Mouse (Mus musculus) cerebellum, postnatal 36 days (tissue): ENCODE measurements around the gene Atp6v1g1.
A peak's percentile ranks its signal among the peaks of the same experiment; 100 is the strongest.

Source experiments
- DNase-seq, 2 experiments: peaks; one replicate each; pipeline ENCODE4 v3.0.0; 2021 to 2022; ENCODE audit warnings: mixed read lengths in 2 of 2

The Atp6v1g1 gene

DNA sequence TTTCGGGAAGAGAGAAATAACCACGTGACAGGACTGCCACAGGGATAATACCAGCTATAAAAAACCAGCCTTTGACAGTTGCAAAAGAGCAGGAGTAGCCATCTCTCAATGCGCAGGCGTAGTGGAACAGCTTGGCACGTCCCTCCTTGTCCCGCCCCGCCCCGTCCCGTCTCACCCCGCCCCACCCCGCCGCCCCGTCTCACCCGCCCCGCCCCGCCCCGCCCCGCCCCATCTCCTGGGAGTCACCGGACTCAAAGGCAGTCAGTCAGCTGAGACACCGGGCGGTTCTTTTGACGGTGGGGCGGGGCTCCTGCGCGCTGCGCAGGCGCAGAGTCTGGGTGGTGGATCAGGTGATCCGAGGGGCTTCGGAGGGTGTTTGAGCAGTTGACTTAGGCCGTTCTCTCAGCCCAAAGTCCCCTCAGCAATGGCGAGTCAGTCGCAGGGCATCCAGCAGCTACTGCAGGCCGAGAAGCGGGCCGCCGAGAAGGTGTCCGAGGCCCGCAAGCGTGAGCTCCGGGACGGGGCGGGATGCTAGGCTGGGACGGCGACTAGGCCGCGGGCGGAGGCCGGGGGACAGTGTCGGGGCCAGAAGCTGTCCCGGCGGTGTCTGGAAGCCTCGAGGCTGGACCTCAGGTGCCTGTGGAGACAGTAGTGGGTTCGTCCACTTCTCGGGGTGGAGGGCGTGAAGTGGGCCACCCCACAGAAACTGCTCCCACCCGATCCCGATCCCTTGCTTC is at the start of gene Atp6v1g1:
Gene Atp6v1g1 (plus strand): TSS at position 279 of the 737 bp plus-strand sequence.
- peak; percentile 91 to 95 for DNase-seq

DNA sequence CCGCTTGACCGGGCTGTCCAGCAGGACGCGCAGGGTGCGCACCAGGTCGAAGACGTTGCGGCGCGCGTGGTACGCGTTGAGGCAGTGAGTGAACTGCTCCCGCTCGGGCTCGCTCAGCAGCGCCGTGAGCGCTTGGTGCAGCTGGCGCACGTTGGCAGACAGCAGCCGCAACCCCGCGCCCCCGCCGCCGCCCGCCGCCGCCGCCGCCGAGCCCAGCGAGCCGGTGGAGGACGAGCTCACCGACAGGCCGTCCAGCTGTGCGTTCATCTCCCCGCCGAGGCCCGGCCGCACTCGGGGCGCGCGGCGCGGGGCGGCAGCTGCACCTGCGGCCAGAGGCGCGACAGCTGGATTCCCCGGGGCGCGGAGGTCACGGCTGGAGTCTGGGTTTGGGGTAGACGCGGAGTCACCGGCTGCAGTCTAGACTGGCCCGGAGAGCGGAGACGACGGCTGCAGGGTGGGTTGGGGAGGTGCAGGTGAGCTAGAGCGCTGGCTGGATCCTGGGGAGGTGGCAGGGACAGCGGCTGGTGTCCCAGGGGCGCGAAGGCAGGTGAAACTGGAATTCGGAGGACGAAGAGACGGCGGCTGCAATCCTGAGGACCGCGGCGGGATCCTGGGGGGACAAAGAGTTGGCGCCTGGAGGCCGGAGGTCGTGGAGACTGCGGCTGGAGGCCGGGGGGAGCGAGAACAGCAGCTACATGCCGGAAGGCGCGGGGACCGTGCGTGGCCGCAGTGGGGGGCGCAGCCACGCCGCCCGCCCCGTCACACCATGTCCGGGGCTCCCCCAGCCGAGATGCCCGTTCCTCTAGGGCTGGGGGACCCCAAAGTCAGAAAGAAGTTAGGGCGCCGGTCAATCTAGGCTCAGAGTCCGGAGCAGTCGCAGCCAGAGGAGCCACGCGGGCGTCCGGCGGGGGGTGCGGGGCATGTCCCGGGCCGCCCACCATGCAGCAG is 49.3 kb upstream of the Atp6v1g1 start:
- DNase-seq: peak in 1 of 2 experiments; percentile 19

DNA sequence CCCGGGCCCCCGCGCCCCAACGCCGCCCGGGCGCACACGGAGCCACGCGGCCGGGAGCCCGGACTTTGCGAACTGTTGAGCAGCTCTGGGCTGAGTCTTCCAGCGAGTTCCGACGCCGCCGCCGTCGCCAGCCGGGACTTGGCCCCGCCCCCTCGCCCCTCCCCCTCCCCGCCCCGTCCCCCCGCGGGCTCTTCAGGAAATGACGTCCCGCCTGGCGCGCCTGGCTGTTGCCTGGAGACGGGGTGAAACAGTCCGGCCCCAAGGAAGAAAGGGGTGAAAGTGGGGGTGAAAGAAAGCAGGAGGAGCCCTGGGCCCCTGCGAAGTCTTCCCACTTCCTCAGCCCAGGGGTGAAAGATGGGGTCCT is 48.7 kb upstream of the Atp6v1g1 start, which contains the start of gene Whrn:
Gene Whrn (minus strand): TSS at position 77 of the 364 bp plus-strand sequence.
- peak in 1 of 2 experiments; percentile 35 for DNase-seq

GRCm38 (mm10) chr4:63496312-63496711 is 48.3 kb upstream of the Atp6v1g1 start:
- DNase-seq: no peak

DNA sequence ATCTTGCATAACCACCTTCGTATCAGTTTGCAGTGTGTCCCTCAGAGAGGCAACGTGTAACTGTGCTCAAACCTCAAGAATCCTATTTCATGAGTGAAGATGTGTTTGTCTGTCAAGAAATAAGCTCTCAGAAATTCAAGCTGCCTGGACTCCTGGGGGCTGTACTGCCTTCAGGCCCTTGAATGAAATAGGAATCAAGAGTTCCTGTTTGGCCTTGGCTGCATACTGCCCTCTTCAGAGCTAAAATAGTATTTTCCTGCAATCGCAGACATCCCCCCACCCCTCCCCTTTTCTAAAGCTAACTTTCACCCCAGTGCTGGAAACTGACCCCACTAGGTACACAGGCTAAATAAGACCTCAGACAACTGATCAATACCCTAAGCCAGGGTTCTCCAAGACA is 46.2 kb upstream of the Atp6v1g1 start:
- DNase-seq: no peak

DNA sequence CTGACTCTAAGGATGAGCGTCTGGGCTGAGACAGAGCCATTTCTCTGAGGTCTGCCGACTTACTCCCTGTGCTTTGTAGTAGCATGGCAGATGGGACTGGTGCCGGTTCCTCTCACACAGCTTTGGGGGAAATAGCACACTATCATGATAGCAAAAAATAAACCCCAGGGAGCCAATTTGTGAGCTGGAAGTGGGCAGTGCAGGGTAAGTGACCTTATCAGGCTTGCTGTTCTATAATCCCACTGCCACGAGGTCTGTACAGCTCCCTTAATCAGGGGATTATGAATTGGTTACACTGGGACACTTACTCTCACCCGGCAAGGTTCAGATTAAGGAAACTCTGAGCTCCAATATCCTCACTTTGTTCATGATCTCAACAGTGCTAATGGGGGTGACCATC is 43.5 kb upstream of the Atp6v1g1 start:
- no peak for DNase-seq

DNA sequence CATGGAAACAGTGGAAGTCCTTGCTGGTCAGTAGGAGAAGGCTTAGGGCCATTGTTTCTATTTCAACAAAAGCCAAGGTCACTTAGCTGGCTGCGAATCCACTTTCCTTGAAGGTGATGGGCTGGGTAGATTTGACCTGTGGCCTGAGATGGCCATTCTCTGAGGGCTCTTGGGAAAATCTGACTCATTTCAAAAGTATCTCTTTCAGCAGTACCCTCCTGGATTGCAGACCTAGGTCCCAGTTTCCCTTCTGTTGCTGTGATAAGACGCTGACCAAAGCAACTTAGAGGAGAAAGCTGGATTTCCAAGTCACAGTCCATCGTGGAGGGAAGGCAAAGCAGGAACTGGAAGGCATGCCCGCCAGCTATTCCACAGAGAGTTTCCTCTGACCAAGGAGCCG is 40.6 kb upstream of the Atp6v1g1 start:
- DNase-seq: no peak

DNA sequence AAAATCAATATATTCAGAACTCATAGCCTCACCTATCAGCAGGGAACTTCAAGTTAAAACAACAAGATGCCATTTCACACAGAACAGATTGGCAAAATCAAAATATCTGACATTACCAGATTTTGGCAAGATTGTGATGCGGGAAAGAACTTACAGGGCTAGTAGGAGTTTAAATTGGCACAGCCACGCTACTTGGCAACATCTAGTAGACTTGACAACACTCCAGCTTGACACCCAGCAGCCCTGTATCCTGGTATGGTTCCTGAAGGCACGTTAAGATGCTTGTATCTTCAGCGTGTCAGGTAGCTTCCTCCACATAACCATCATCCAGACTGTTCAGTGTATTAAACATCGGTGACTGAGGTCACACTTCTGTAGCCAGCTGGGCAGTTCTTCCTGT is 37.1 kb upstream of the Atp6v1g1 start:
- no peak for DNase-seq

GRCm38 (mm10) chr4:63508232-63508631 is 36.3 kb upstream of the Atp6v1g1 start:
- peak; percentile 71 to 73 for DNase-seq

- DNase-seq: no peak
Measured at GRCm38 (mm10) chr4:63512921-63513320, 31.7 kb upstream of the Atp6v1g1 start.

GRCm38 (mm10) chr4:63514454-63514984 is 30.1 kb upstream of the Atp6v1g1 start:
- DNase-seq: no peak

- no peak for DNase-seq
Measured at GRCm38 (mm10) chr4:63515021-63515420, 29.6 kb upstream of the Atp6v1g1 start.

DNA sequence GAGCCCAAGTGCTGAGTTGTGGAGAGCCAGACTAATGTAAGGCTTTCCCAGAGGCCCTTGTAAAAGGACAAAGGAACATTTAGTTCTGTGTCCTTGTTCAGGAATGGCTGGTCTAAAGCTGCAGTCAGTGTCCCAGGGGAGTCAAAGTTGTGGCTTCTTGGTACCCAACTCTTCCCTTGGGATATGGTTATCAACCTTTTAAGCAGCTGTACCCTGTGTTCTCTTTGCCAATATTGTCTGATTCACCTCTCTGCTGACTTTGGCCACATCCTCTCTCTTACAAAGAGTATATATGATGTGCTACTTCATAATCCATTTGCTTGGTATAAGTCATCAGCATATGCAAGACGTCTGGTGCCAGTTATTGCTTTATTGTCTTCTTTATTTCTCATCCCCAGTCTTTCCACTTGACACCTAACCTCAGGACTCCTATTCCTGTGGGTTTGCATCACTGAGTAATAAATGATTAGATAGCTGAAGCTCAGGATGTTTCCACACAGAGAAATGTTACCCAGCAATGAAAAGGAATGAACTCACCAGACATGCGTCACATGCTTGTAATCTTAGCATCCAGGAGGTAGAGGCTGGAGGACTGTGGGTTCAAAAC is 22.7 kb upstream of the Atp6v1g1 start:
- DNase-seq: no peak

- no peak for DNase-seq
Measured at GRCm38 (mm10) chr4:63525514-63525913, 19.1 kb upstream of the Atp6v1g1 start.

DNA sequence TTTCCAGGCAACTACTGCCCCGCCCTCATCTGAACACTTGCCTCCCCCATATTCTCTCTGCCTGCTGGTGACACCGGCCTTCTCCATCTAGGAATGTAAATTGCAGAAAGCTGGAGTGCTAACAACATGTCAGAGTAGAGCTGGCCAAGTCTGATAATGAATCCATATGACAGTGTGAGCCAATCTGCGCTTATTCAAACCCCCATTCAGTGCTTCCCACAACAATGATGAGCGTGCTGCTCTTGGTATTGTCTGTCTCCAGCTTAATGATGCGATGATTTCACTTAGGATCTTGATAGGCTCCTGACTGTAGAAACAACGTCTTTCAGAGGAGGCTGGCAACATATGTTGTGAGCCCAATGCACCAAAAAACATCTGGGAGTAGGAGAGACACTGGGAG is 15.6 kb upstream of the Atp6v1g1 start:
- DNase-seq: no peak

- no peak for DNase-seq
Measured at GRCm38 (mm10) chr4:63530409-63530808, 14.2 kb upstream of the Atp6v1g1 start.

- DNase-seq: no peak
Measured at GRCm38 (mm10) chr4:63537602-63538001, 7.0 kb upstream of the Atp6v1g1 start.

- DNase-seq: no peak
Measured at GRCm38 (mm10) chr4:63542209-63542608, 2.4 kb upstream of the Atp6v1g1 start.

- DNase-seq: peak; percentile 43
Measured at GRCm38 (mm10) chr4:63543746-63544493, 652 bp upstream of the Atp6v1g1 start.

- peak in 1 of 2 experiments; percentile 16 for DNase-seq
Measured at GRCm38 (mm10) chr4:63545231-63545958, 823 bp downstream of the Atp6v1g1 start.

GRCm38 (mm10) chr4:63546441-63547055 is 2.0 kb downstream of the Atp6v1g1 start:
- DNase-seq: no peak
